Mouse (Mus musculus) midbrain, embryonic 13.5 days (tissue): Measurements from ENCODE around the gene Trmt11. TPM values are rescaled to one million over a fixed set of nuclear protein-coding genes. Genes with fewer than 3 reads are reported as not detected.

ENCODE experiments used
- polyA plus RNA-seq: library from polyadenylated mRNA; unstranded; fragments of >200 nt; fragmentation: Nextera tagmentation; extraction: Ambion mirVana; gene quantifications from 2 replicates; pipeline ENCODE4 v1.2.1, GENCODE M21; 2015

Trmt11 gene
- polyA plus RNA-seq, 1 experiment from 2014 or later = 24.0 TPM

Other genes starting within 250 kb of the Trmt11 start
- 22.2 and 22.6 TPM in 2 replicates for gene Hint3, start 28.9 kb upstream of the Trmt11 start, polyA plus RNA-seq
- gene Ncoa7, start 202.6 kb upstream of the Trmt11 start, polyA plus RNA-seq = 11.3 and 11.9 TPM in 2 replicates
- 3.3 and 3.6 TPM in 2 replicates for gene Hey2, start 242.1 kb upstream of the Trmt11 start, polyA plus RNA-seq